Mouse (Mus musculus): ENCODE data around the gene Ssna1. TPM values are rescaled to one million over a fixed set of nuclear protein-coding genes. Genes with fewer than 3 reads are reported as not detected.

Ssna1 gene
- total RNA-seq, 2 experiments from 2014 or later: 72.3 to 75.7 TPM

GRCm38 (mm10) chr2:25290101-25290815, 18.0 kb upstream of the Ssna1 start:
- intact Hi-C loops (cut with DNase I): no loop called here
- peak; percentile 55 for DNase-seq

GRCm38 (mm10) chr2:25289651-25290050, 17.4 kb upstream of the Ssna1 start, which contains the start of gene Lrrc26:
Lrrc26 (plus strand) TSS chr2:25289915.
- intact Hi-C loops (cut with DNase I): no loop called here
- DNase-seq: peak; percentile 84

GRCm38 (mm10) chr2:25288734-25289345, 16.6 kb upstream of the Ssna1 start:
- intact Hi-C loops (cut with DNase I): no loop called here

GRCm38 (mm10) chr2:25287927-25288649, 15.8 kb upstream of the Ssna1 start, which contains the start of gene Tmem210:
Tmem210 (plus strand) TSS chr2:25288145.
- no peak for DNase-seq
- intact Hi-C loops (cut with DNase I): no loop called here

More at GRCm38 (mm10) chr2:25288734-25289345, 16.6 kb upstream of the Ssna1 start:
- no peak for DNase-seq

GRCm38 (mm10) chr2:25286837-25287636, 14.8 kb upstream of the Ssna1 start:
- DNase-seq: no peak
- intact Hi-C loops (cut with DNase I): no loop called here

- intact Hi-C loops (cut with DNase I): no loop called here
- no peak for DNase-seq
These were observed 14.1 kb upstream of the Ssna1 start for GRCm38 (mm10) chr2:25286314-25286713.

GRCm38 (mm10) chr2:25285551-25285950, 13.3 kb upstream of the Ssna1 start:
- intact Hi-C loops (cut with DNase I): no loop called here
- DNase-seq: no peak

- intact Hi-C loops (cut with DNase I): no loop called here
- peak; percentile 92 for DNase-seq
These were observed 7.0 kb upstream of the Ssna1 start for GRCm38 (mm10) chr2:25278928-25279882.

- DNase-seq: no peak
- intact Hi-C loops (cut with DNase I): no loop called here
These were observed 772 bp upstream of the Ssna1 start for GRCm38 (mm10) chr2:25273010-25273409.

- intact Hi-C loops (cut with DNase I): no loop called here
- DNase-seq: no peak
These were observed 277 bp upstream of the Ssna1 start for GRCm38 (mm10) chr2:25272515-25272914.

GRCm38 (mm10) chr2:25267746-25268309, 4.4 kb downstream of the Ssna1 start:
- no peak for DNase-seq
- intact Hi-C loops (cut with DNase I): no loop called here

GRCm38 (mm10) chr2:25267241-25267640, 5.0 kb downstream of the Ssna1 start:
- peak; percentile 80 for DNase-seq
- intact Hi-C loops (cut with DNase I): no loop called here

GRCm38 (mm10) chr2:25266720-25267119, 5.5 kb downstream of the Ssna1 start:
- peak; percentile 87 for DNase-seq
- intact Hi-C loops (cut with DNase I): no loop called here

GRCm38 (mm10) chr2:25265897-25266656, 6.2 kb downstream of the Ssna1 start:
- intact Hi-C loops (cut with DNase I): no loop called here
- DNase-seq: peak; percentile 95

- intact Hi-C loops (cut with DNase I): no loop called here
These were observed 7.4 kb downstream of the Ssna1 start for GRCm38 (mm10) chr2:25264851-25265250.

GRCm38 (mm10) chr2:25264286-25264660, 8.0 kb downstream of the Ssna1 start:
- no peak for DNase-seq
- intact Hi-C loops (cut with DNase I): no loop called here

More at GRCm38 (mm10) chr2:25264851-25265250, 7.4 kb downstream of the Ssna1 start:
- DNase-seq: peak; percentile 80

GRCm38 (mm10) chr2:25263623-25264285, 8.5 kb downstream of the Ssna1 start:
- intact Hi-C loops (cut with DNase I): no loop called here

More at GRCm38 (mm10) chr2:25263623-25264285, 8.5 kb downstream of the Ssna1 start:
- DNase-seq: peak; percentile 75
